Mouse (Mus musculus) thymus, postnatal 25 days (tissue): ENCODE measurements around the gene Enox1.
A peak's percentile ranks its signal among the peaks of the same experiment; 100 is the strongest.
"Not testable (repeated sequence)": the region's sequence is repeated elsewhere in the genome, so short reads cannot be mapped to it uniquely, and the experiment has no call there.

Source experiments
- DNase-seq: peaks from one replicate; pipeline ENCODE4 v3.0.0; 2022

The Enox1 gene

DNA sequence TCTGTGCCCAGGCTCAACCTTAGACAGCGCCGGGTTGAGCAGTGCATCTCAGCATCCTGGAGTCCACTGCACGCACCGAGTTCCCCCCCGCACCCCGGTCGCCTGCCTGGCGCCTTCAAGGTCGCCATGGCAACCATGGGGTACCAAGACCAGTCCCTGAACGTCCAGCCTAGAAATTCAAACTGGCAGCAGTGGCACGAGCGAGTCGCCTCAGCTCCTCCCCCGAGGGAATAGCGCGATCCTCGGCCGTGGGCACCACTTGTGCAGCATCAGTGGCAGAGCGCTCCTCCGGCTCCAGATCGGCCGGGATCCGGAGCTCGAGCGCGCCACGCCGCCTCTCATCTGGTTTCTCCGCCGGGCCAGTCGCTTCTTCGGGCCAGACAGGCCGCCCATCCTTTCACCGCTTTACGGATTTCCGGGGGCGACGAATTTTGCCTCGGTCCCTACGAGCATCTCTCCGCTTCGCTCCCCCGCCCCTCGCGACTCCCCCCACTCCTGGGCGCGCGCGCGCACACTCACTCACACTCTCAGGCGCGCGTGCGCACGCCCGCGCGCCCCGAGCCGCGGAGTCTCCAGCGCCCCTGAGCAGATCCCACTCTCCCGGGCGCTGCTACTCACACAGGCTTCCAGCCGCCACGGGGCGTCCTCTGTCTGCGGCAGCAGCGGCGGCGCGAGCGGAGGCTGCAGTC is at the start of gene Enox1:
TSS of gene Enox1 (plus strand) at position 542 of the 689 bp plus-strand sequence.
- peak; percentile 14 for DNase-seq

DNA sequence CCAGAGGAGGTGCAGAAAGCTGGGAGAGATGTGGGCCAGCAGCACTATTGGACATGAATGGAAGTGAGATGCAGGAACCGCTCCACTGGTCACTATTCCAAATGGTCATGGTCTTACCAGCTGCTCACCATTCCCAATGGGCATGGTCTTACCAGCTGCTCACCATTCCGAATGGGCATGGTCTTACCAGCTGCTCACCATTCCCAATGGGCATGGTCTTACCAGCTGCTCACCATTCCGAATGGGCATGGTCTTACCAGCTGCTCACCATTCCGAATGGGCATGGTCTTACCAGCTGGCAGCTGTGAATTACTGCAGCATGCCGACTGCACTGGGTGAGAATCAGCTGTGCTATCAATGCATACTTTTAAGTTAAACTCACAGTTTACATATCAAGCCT is 45.9 kb upstream of the Enox1 start:
- DNase-seq = not testable (repeated sequence)

DNA sequence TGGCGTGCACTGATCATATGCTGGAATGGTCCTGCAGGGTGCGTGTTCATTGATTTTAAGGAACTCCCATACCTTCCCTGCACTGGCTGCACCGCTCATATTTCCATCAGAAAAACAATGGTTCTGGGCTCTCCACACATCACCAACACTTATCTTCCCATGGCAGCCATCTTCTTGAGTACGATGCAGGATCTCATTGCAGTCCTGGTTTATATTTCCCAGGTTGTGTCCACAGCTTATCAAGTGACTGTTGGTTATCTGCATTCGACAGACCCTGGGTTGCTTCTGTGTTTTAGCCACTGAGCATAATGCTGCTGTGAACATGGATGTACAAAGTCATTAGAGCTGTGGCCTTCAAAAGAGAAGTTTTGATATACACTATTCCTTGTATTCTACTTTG is 26.0 kb upstream of the Enox1 start:
- no peak for DNase-seq

- no peak for DNase-seq
These were observed 19.6 kb upstream of the Enox1 start for GRCm38 (mm10) chr14:77136936-77137335.

GRCm38 (mm10) chr14:77141324-77142282 is 15.0 kb upstream of the Enox1 start:
- DNase-seq = peak; percentile 66

- no peak for DNase-seq
These were observed 11.5 kb upstream of the Enox1 start for GRCm38 (mm10) chr14:77145103-77145502.

DNA sequence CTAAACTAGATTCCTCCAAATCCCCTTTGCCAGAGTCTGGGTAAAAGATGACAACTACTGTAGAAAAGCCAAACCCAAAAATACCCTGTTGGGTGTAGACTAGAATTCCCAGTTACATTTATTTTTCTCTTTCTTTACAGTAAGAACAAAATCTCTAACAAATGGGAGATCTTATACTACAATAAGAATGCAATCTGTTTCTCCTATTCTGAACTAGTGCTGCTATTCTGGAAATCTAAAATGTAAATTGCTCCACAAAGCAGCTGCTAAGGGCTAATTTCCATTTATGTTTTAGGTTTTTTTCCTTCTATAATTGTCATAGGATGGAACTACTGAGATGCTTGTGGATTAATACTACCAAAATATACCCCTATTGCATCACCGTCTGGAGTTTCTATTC is 8.9 kb upstream of the Enox1 start:
- no peak for DNase-seq

DNA sequence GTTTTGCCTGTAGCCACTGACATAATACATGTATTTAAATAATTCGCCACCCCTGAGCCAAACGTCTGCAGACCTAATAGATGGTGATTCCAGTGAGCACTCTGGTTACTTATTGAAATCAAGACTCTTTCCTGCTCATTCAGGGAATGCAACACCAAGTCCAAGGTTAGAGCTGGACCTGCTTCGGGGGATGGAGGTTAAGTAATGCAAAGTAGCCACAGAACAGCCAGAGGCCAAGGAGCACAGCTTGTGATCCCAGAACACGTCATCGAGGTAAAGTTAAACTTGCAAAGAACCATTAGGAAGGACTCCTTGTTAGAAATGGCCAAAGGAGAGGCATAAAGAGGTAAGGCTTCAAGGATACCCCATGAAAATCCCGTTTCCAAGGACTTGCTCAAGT is 6.0 kb upstream of the Enox1 start:
- no peak for DNase-seq

DNA sequence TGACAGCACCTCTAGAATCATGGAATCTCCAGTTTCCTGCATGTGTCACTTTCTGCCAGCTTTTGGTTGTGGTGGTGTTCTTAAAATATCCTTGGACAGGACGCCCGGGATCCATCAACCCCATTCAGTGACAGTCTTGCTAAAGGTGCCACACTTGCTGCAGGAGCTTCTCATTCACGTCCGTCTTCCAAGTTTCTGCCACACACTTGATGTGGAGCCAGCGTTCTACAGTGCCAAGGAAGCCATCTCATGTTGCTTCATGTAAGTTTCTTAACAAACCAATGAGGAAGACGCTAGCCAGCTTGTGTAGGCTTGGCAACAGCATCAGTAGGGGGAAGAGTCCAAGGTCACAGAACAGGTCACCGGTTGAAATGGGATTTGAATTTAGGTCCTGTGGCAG is 5.1 kb upstream of the Enox1 start:
- DNase-seq = no peak

- DNase-seq = no peak
These were observed 445 bp downstream of the Enox1 start for GRCm38 (mm10) chr14:77156911-77157504.

DNA sequence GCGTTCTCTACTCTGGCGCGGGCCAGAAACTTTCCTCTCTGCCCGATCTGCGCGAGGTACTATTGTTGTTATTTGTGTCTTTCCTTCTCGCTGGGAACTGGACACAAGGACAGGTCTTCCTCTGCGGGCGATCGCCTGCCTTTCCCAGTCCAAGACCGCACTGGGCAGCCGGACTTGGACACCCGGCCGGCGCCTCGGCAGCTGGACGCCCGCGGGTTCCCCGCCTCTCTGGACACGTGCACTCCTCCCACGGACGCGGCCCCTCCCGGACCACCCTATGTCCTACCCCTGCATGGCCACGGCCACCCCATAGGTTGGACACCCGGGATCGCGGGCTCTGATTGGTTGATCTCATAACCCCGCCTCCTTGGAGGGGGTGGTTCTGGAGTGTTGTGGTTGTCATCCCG is 945 bp downstream of the Enox1 start:
- DNase-seq = peak; percentile 5

GRCm38 (mm10) chr14:77159397-77159796 is 2.8 kb downstream of the Enox1 start:
- DNase-seq = no peak

DNA sequence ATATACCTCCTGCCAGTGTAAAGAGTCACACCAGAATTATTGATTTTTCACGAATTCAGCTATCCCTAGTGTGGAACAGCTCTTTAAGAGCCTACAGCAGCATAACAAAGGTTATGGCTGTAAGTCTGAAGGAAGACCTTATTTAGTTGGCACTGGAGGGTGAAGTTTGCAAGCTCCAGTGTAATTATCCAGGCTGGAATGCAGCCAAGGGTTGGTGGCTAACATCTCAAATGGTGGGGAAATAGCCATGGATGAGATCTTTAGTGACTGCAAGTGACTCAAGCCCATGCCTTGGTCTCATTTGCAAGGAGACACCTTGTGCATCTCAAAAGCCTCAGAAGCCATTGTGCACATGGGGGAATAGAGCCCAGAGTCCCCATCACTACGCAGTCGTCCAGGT is 5.9 kb downstream of the Enox1 start:
- no peak for DNase-seq

GRCm38 (mm10) chr14:77164396-77164795 is 7.8 kb downstream of the Enox1 start:
- no peak for DNase-seq

DNA sequence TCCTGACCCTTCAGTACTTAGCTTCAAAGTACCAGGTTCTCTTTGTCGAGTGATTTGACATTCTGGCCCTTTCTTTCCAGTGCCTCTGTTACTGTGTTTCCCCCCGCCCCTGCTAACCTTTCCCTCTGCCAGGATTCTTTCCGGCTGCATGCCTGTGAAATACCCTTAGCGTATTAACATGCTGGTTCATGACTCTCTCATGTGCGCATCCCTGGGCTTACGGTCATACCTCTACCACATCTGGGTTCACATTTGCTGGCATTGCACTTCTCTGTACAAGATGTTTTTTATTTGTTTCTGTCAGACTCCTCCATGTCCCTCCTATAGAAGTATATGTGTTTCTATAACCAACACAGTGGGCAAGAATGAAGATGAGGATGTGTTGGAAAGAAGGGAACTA is 11.6 kb downstream of the Enox1 start:
- DNase-seq = no peak

- DNase-seq = no peak
These were observed 17.9 kb downstream of the Enox1 start for GRCm38 (mm10) chr14:77174491-77174890.

DNA sequence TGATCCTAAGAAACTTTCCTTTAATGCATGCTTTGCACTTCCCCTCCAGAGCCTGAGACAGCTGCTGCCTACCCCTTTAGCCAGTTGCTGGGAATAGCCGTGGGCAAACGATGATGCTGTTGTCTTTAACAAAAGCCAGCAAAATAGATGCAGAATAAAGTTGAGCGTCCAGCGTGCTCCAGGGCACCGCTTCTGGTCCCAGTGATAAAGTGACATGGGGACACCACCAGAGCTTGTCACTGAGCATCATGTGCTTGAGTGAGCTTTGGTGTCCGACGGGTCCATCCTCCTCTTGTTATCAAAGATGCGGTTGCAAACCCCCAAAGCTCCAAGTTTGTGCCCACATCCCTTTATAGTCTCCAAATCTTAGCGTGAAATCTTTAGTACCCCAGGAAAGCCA is 18.4 kb downstream of the Enox1 start:
- DNase-seq = no peak

DNA sequence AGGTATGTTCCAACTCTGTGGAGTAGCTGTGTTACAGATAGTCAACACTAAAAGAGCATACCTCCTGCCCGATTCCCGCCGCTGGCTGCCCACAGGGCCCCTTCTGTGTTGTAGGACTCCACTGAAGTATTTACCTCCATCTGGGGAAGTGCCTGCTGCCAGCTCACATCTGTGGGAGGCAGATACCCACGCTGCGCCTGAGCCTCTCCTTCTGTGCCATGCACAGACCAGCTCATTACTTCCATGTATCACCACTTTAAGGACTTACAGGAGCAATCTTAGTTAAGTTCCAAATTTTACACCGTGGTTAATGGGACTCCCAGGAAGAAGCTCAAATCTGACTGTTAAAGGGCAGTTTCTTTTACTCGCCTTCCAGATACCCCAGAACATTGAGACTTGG is 23.7 kb downstream of the Enox1 start:
- DNase-seq = no peak

GRCm38 (mm10) chr14:77180753-77181374 is 24.3 kb downstream of the Enox1 start:
- no peak for DNase-seq

DNA sequence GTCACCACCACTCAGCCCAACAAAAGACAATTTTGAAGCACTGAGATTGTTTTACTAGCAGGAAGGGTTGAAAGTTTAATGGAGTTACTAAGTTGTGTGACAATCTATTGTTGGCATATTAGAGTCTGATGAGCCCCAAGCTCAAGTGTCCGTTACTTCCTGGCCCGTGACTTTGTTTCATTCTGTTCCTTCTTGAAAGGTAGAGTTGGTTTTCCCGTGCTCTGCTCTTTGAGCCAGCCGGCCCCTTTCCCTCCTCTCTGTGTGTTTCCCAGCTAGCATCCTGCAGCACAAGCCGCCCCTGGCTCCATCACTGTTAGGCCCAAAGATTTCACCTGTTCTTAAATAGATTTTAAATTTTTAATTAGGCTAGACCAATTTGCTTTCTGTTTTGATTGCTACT is 26.9 kb downstream of the Enox1 start:
- DNase-seq = no peak

GRCm38 (mm10) chr14:77190158-77190557 is 33.6 kb downstream of the Enox1 start:
- no peak for DNase-seq

GRCm38 (mm10) chr14:77195314-77196020 is 38.9 kb downstream of the Enox1 start:
- no peak for DNase-seq

GRCm38 (mm10) chr14:77196246-77196645 is 39.7 kb downstream of the Enox1 start:
- no peak for DNase-seq
